Mouse (Mus musculus) frontal cortex, adult (tissue): ENCODE measurements around the gene Armc9.

Experiments used
- ATAC-seq: cut with Nextera tagmentation; 2 replicates; pipeline ENCODE4 v1.9.2; 2017; ENCODE audit warnings: mild to moderate bottlenecking, moderate library complexity, mixed read lengths; ENCODE audit not compliant: low TSS enrichment

The Armc9 gene

DNA sequence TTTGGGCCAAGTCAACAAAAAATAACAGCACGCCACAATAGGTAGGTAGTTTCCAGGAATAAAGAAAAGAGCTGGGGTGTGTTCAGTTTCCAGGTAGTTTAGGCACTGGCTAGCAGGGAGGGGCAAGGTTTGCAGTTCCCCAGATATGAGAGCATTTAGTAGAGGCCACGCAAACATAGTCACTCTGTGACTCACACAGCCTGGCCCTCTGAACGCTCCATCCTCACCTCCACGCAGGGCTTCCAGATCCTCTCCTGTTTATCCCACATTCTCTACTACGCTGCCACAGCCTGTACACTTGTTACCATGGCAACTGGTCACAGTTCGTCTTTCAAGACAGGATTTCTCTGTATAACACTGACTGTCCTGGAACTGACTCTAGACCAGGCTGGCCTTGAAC, 70.6 kb downstream of the Armc9 start:
- peak; percentile 70 for ATAC-seq

DNA sequence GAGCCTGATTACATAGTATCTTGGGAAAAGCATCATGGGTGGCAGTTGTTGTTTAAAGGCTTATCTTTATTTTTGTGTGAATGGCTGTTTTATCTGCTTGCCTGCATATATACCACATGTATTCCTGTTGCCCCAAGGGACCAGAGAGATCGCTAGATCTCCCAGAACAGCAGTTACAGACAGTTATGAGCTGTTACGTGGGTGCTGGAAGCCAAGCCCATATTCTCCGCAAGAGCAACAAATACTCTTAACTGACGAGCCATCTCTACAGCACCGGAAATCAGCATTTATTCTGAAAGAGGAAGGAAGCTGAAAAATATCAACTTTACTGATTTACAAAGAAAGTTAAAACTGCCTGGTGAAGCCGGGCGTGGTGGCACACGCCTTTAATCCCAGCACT, 74.1 kb downstream of the Armc9 start:
- no peak for ATAC-seq

DNA sequence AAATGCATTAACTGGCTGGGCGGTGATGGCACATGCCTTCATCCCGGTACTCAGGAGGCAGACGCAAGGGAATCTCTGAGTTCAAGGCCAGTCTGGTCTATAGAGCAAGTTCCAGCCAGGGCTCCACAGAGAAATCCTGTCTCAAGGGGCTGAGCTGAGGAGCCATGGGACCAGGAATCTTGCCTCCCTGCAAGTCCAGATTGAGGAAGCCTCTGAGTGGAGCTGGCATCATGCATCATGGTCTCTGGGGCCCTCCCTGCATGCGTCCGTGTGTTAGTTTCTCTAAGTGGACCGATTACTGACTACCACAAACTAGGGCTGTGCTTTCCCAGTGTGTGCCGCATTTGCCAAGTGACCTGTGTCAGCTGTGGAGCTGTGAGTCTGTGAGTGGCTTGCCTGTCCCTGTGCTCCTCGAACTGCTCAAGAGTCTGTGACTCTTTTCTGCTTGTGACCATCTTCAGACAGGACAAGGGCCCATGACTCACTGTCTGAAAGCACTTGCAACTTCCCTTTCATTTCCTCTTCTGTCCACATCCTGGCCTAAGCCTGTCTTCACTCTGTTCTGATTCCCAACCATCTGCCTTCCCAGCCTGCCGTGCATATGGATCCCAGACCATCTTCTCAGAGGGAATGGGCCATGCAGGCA, 74.7 kb downstream of the Armc9 start:
- ATAC-seq: no peak

DNA sequence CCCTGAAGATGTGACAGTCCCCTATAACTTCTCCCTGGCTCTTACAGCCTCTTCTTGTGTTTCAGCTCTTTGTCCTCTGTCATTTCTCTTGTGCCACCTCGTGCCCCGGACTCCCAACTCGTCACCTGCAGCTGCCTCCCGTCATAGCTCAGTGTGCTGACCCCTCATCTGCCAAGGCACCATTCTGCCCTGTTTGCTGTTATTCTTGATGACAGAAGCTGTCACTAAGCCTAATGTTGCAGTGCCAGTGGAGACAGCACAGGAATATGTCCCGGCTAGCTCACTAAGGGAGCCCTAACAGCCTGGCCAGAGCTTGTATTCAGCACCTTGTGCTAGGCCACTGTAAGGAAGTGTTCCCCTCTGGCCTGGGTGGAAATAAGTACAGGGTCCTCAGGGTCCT, 78.1 kb downstream of the Armc9 start:
- ATAC-seq: no peak

DNA sequence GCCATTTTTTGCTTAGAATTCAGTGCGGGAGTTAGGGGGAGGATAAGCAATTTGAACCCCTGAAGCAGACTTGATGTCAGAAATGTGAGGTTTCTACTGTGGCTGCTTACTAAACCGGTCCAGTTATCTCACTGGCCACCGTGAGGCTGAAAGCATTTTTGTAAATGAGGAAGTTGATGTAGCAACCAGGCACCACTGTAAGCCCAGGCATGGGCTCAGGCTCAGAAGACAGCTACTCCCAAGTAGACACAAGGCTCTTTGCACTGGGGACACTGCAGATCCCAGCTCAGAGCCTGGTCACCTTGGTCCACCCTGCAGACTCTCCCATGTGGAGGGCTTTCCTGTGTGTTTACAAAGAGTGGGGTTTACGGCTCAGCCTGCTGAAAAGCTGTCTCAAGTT, 79.2 kb downstream of the Armc9 start:
- no peak for ATAC-seq

DNA sequence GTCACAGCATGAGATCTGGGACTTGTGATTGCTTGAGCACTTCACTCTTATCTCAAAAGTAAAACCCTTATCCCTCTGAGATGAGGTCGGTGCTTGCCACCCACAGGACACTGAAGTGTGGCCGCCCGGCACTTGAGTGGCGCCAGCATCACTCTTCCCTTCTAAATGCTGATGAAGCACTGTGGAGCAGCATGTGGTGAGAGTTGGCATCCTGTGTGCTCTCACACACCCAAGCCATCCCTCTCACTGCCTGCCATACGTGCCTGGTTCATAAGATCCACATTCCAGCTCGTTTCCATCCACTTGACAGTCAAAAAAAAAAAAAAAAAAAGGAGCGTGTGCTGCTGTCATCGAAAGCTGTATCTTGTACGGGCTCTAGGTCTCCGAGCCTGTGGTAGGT, 80.5 kb downstream of the Armc9 start:
- ATAC-seq: peak; percentile 76

DNA sequence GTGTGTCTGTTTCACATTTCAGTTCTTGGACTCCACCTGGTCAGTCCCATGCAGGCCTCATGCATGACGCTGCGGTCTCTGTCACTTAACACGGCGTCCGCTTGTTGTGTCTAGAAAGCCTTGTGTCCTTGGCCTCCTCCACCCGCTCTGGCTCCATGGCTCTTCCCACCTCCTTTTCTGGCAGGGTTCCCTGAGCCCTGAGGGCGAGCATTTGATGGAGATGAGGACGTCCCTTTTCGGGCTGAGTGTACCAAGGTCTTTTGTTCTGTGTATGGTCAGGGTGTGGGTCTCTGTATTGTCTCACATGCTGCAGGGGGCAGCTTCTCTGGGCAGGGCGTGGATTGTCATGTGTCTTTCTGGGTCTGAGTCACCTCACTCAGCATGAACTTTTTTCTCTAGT, 81.9 kb downstream of the Armc9 start:
- no peak for ATAC-seq

DNA sequence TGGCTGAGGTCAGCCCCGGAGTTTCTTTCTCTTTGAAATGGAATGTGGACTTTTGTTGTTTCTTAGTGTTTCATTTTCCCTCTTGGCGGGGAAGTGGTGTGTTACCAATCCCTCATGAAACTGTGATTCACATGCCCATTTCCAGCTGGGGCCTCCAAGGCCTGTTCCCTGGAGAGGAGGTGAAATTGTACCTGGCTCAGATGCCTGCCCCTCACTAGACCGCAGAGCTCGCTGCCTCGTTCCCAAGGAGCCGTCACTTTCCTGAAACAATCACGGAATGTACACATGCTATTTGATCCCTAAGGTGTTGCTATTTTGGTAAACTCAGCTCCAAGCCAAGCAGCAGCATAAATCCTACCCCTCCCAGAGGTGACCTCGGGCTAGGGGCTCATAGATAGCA, 84.4 kb downstream of the Armc9 start:
- no peak for ATAC-seq

DNA sequence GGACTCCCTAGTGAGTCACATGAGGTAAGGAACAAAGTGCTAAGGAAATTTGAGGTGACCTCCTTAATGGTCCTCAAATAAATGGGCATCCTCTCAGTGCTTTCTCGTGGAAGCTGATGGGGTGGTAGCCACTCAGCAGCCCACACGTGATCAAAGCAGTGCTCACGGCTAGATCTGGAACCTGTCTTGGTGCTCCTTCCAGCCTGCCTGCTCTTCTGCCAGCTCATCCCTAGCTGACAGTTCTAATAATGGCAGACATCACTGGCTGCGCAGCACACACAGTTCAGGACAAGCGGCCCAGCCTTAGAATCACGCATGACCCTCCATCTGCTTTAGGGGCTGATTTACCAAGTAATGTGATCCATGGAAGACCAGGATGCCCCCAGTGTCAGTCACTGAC, 85.3 kb downstream of the Armc9 start:
- peak; percentile 53 for ATAC-seq

DNA sequence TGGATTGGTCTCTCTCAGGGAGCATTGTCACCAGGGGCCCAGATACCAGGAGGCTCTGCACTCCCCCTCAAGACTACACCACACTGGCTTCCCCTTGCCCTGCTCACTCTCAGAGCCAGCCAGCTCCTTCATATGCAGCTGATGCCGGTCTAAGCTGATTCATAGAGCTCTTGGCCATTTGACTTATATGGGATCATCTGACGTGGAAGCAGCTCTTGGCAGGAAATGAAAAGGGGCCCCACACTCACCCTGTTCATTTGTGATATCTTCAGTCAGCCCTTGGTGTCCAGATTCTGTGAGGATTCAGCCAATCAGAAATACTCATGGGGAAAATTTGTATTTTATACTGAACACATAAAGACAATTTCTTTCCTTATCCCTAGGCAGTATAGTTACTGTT, 86.4 kb downstream of the Armc9 start:
- no peak for ATAC-seq

DNA sequence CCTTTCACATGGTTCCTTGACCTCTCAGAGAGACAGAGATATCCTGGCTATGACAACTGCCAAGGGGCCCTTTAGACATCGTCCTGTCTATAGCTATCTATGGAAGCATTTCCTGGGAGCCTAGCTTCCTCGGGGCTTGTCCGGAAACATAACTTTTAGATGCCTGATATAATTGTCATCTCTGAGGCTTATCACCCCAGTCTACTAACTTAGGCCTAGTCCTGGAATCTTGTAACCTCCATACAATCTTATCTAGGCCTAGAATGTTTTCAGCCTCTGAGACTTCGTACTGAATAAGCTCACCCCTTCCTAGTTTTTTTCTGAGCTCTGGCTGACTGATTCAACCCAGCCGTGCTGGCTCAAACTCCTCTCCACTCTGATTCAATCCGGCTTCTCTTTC, 88.9 kb downstream of the Armc9 start:
- no peak for ATAC-seq

DNA sequence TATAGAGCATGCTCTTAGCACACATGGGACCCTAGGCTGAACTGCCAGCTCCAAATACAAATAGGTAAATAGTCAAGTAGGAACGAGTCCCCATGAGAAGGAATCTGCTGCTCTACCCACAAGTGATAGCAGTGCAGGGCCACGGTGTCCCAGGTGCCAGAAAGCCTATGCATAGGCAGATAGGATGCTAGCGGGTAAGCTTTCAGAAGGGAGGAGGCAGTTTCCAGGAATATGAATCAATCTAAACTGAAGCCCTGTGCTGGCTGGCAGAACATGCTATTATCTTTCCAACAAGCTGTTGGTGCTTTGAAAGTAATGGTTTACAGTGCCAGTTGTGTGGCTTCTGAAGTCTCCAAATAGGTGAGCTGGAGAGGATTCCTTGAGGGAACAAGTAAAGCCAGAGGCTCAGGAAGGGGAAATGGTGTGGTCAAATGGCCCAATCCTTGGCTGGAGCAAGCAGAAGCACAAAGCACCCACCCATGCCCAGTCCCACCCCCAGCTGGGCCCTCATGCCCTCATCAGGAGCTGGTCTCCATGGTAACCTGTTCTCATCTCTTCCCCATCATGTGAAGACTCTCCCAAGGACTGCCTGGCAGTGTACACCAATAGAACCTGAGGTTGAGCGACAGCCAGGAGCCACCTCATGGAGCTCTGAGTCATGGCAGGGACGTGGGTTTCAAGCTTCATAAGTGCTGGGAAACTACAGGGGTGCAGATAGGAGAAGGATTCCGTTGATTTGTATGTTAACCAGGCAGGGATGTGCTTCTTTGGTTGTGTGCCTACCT, 90.9 kb downstream of the Armc9 start:
- peak; percentile 88 for ATAC-seq

DNA sequence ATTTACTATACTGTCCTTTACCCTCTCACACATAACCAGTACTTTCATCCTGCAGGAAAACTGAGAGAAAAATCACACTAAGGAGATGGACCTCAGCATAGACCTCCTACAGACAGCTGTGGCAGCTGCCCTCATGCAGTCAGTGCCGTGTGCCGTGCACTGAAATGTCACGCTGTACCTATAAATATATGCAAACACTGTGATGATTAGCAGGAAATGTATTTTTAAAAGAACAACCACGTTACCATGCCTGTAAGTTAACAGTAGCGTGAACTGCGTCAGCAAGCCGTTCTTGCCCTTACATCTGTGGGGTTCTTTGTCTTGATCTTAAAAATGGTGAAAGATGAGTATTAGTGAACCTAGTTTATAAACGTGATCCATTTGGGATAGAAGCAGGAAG, 98.8 kb downstream of the Armc9 start:
- no peak for ATAC-seq

DNA sequence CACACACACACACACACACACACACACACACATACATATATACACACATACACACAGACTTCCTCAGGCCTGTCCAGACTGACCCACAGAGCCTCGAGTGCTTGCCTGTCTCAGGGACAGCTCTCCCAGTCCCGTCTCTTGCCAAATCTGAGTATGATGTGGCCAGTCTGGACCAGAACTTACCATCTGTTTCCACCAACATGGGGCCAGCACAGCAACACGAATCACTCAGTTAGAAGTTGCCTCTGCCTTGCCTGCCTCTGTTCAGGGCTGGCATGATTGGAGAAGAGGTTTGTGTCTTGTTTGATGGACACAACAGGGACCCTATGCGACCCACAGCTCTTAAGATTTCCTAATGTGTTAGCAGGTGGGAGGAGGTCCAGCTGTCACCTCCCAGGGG, 101.7 kb downstream of the Armc9 start:
- ATAC-seq: no peak

DNA sequence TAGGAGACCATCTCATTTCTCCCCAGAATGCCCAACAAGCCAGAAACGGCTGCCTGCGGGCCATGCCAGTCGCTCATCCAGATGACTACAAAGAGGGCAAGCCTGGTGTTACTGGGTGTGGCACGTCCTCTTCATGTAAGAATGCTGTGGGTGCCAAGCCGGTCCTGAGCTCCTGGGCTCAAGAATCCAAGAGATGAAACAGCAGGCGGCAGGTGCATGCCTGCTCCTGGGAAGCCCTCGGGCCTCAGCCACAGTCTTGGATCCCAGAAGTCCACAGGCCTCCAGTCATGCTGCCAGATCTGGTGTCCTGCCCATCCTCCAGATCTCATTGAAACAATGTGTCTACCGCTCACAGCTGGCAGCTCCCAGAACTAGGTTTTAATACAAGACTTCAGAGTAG, 102.6 kb downstream of the Armc9 start:
- no peak for ATAC-seq

DNA sequence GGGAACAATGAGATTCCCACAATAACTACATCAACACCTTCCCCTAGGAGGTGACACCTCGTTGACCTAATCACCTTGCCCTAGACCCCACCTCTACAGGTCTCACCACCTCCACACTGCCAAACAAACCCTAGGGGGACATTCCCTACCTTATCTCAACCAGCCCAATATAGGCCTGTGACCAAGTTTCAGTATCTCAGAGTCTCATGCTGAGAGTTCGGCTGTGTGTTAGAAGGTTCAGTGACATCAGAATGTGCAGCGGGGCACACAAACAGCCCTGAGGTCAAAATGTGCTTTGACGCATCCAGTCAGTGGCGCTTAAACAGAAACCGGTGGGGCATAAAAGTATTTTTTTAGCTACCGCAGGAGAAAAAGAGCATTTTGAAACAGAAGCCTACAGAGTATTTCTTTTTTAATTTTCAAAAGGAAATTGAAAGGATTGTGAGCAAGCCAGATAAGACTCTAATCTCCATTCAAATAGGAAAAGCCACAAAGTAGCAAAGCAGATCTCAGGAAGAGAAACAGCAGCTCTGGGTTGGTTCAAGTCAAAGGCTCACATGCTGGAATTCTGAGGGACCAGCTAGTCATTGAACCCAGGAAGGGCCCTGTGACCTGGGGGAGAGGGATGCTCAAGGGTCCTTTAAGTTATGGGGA, 103.7 kb downstream of the Armc9 start:
- no peak for ATAC-seq

DNA sequence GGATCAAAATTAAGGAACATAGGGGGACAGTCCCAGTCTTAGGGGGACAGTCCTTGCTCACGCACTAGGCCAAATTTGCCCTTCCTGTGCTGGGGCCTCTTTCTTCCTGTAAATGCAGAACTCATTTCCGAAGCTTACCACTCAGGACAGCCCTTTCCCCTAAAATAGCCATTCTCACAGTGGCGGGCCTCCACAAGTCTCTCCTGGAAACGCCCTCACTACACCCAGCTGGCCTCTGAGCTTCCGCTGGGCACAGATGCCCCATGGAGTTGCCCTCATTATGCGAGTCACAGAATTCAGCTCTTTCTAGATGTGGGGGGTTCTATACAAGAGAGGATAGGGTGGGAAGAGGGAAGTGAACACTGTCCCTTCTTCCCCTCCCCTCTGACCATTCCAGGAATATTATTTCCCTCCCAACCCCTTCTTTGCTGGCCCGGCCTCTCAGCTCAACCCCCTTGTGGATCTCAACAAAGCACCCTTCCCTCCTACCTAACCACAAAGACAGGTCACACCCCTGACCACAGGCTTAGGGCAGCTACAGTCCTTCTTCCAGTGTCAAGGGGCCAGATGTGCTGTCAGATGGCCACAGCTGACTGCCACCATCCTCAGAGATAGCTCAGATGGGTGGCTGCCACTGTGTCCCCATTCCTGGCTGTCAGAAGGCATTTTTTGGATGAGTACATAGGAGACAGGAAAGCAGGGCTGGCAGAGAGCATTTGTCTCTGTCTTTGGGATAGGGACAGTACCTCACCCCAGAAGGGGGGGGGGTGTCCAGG, 109.2 kb downstream of the Armc9 start:
- ATAC-seq: no peak

DNA sequence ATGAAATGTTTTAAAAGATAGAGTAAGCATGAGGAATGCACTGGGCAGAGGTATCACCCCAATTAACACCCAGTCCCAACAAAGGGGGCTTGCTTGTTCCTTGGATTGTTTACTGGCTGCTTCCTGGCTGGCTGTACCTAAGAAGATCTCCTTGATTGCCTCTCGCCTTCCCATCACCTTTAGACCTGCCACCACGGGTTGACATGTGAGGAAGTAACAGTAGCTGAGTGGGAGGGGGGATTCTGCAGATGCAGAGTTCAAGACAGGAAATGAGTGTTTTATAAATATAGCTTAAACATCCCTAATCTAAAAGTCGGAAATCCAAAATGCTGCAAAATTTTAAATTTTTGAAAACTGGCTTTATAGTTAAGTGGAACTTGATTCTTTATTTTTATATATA, 110.5 kb downstream of the Armc9 start:
- no peak for ATAC-seq

DNA sequence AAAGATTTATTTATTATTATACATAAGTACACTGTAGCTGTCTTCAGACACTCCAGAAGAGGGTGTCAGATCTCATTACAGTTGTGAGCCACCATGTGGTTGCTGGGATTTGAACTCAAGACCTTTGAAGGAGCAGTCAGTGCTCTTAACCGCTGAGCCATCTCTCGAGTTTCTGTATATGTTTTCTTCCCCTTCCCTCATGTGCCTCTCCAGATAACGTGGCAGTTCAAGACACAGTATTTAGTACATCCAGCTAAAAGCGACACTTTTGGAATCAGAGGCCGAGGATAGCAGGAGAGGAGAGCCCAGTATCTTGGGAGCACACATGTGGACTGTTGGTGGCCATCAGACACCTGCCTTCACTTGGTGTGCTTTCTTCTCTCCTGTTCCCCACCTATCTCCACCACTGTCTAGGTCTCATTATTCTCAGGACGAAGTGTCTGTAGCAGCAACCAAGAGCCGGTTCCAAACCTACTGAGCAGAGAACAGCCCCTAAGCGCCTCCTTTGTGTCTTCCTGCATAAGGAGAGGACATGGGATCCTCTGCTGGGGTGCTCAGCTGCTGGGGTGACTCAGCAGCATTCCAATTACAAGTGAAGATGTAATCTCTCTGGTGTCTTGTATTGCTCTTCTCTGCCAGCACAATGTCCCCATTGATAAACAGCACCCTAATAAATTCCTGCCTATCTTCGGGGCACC, 114.1 kb downstream of the Armc9 start:
- no peak for ATAC-seq

DNA sequence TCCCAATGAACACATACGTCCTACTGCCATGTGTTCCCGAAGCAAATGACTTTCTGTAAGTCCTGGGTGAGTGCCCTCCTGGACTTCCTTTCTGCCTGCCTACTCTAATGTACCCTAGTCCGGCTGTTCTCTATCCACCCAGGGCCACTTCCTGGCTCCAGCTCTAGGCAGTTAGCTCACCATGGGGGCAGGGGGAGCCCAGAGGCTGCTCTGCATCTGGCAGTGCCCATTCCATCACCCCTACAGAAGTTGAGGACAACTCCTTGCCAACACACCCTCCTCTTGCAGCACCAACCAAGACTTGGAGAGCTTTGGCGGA, 114.6 kb downstream of the Armc9 start:
- no peak for ATAC-seq

DNA sequence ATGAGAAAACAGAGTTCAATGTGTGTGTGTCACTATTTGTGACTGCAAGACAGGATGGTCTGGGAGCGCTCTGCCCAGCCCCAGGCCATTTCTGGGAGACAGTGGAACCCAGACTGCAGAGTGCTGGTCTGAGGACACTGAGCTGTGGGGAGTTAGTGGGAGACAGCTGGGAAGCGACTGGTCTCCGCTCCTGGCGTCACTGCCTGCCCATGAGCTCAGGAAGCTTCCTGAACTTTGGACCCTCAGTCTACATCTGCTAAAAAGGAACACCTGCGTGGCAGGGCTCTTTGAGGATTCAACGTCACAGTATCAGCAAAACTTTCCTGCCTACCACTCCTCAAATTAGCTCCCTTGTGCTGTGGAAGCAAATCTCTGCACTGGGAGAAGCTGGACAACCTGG, 117.1 kb downstream of the Armc9 start:
- ATAC-seq: no peak

DNA sequence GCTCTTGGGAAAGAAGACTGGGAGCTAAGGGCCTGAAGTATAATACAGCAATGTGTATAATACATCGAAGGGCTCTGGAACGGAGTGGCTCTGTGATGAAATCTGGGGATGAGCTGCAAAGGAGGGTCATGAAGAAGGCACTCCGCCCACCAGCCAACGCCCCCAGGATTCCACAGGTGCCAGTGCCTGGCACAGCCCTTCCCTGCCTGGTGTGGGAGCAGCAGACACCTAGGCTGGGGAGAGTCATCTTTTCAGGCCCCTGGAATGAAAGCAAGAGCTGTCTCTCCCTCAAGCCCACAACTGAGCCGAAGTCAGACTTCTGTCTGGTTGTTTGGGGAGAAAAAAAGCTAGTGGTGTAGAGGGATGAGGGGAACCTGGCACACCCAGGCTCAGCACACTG, 122.5 kb downstream of the Armc9 start:
- no peak for ATAC-seq
